Mouse (Mus musculus): ENCODE results near the gene Bbip1. TPM values are rescaled to one million over a fixed set of nuclear protein-coding genes. Genes with fewer than 3 reads are reported as not detected.

The Bbip1 gene
- polyA plus RNA-seq, 1 experiment from 2014 or later, result 52.8 TPM

DNA sequence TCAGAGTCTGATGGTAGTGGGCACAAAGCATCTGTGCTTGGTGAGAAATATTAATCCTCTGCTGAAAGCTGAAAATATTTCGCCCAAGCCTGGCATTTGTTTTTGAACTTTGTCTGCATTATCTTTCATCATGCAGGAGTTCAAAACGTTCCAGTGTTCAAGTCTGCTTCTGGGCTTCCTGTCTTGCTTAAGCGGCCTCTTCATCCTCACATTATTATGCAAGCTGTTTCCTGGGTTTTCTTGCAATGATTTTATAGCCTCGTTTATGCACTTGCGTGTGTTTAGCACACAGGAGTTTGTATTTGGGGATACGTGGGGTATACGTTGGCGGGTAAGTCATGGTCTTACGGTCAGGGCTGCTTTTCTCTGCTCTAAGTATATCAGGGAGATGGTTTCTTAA, 56.1 kb downstream of the Bbip1 start:
- 71% methylated on average over 9 of the region's 9 CpGs for WGBS

DNA sequence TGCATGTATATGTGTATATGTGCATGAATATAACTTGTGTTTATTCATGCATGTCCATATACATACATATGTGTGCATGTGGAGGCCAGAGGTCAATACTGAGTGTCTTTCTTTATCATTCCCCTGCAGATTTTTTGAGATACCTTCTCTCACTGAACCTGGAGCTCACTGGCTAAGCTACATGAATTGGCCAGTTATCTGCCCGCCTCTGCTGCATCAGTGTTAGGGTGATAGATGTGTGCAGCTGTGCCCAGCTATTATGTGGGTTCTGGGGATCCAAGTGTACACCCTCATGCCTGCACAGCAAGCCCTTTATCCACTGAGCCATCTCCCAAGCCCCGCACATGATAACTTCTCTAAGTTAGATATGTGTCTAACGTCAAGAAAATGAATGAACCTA, 56.6 kb downstream of the Bbip1 start:
- Histone ChIP-seq H3K4me2 (replicated peaks; ENCODE audit: low read depth) (no peak overlapping the region), H3K9ac (ENCODE audit: low read length) (no peak overlapping the region)
- no peak for DNase-seq (ENCODE audit: low spot score)

More for the DNA sequence above, 56.1 kb downstream of the Bbip1 start:
- Histone ChIP-seq H3K4me1 (replicated peaks; ENCODE audit: control insufficient read depth, insufficient read depth) (peaks cover 16% of the 10 kb centered on the region), H3K9me3 (ENCODE audit: control insufficient read depth, low read length) (no peaks in the 10 kb centered on the region), H3K4me2 (replicated peaks; ENCODE audit: low read depth) (no peak overlapping the region), H3K27ac (replicated peaks) (no peak overlapping the region), H3K9ac (ENCODE audit: low read length) (no peak overlapping the region), H3K27me3 (ENCODE audit: control insufficient read depth, insufficient read depth, low read length) (no peaks in the 10 kb centered on the region), H3K36me3 (ENCODE audit: control insufficient read depth, insufficient read depth, low read length) (no peaks in the 10 kb centered on the region), H3K4me3 (ENCODE audit: low read depth, low read length) (no peak overlapping the region)
- ATAC-seq (ENCODE audit: low FRiP score, low TSS enrichment), result no peak
- TF ChIP-seq CTCF (IDR thresholded peaks at IDR 0.05; ENCODE audit: low read depth) (no peak), EP300 (optimal IDR thresholded peaks at IDR 0.05) (no peak)
- no peak for DNase-seq (ENCODE audit: low spot score)

DNA sequence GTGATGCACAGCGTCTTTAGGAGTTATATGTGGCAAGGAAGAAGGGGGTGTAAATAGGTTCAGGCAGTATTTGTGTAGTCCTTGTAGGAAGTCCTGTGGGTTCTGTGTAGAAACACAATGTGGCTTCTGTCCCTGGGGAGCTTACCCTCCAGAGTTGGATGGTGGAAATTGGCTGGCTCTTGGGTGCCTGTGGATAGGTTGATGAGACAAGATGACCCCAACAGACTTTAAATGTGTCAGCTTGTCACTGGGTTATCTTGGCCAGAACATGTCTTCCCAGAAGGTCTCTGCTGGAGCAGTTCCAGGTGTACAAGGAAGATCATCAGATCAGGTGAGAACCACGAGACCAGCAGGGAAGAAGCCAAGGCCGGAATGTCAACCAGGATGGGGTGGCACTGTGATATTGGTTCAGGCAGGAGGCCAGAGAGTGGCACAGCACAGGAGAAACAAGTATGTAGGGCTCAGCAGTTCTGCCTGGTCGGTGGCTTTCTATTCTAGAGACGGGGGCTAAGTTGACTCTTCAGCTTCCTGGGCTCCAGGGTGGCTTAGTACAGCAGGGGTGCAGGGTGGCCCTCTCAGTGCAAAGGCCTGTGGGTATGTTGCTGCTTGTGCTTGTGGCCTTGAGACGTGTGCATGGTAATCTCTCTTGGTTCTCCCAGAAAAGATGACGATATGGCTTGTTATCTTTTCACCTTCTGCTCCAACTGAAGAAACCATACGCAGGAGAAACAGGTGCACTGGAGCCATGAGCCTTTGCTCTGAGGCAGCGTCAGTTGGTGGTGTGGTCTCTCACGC, 57.7 kb downstream of the Bbip1 start:
- no peak overlapping the region for H3K4me2 ChIP-seq (replicated peaks; ENCODE audit: low read depth)
- H3K9ac ChIP-seq (ENCODE audit: low read length), result no peak overlapping the region
- ATAC-seq (ENCODE audit: low FRiP score, low TSS enrichment), result no peak
- no peak overlapping the region for H3K27ac ChIP-seq (replicated peaks)
- H3K27me3 ChIP-seq (ENCODE audit: control insufficient read depth, insufficient read depth, low read length), result no peaks in the 10 kb centered on the region
- peaks cover 7% of the 10 kb centered on the region for H3K4me1 ChIP-seq (replicated peaks; ENCODE audit: control insufficient read depth, insufficient read depth)
- H3K4me3 ChIP-seq (ENCODE audit: low read depth, low read length), result no peak overlapping the region
- WGBS, result 83% methylated on average over 10 of the region's 10 CpGs
- no peak for DNase-seq (ENCODE audit: low spot score)
- H3K36me3 ChIP-seq (ENCODE audit: control insufficient read depth, insufficient read depth, low read length), result no peaks in the 10 kb centered on the region
- H3K9me3 ChIP-seq (ENCODE audit: control insufficient read depth, low read length), result no peaks in the 10 kb centered on the region
- TF ChIP-seq CTCF (IDR thresholded peaks at IDR 0.05; ENCODE audit: low read depth), result no peak
- TF ChIP-seq EP300 (optimal IDR thresholded peaks at IDR 0.05), result no peak

More for the DNA sequence above, 56.6 kb downstream of the Bbip1 start:
- no peak for ATAC-seq (ENCODE audit: low FRiP score, low TSS enrichment)
- TF ChIP-seq EP300 (optimal IDR thresholded peaks at IDR 0.05), result no peak
- WGBS, result 74% methylated on average over 3 of the region's 3 CpGs
- peaks cover 15% of the 10 kb centered on the region for H3K4me1 ChIP-seq (replicated peaks; ENCODE audit: control insufficient read depth, insufficient read depth)
- no peaks in the 10 kb centered on the region for H3K27me3 ChIP-seq (ENCODE audit: control insufficient read depth, insufficient read depth, low read length)
- H3K27ac ChIP-seq (replicated peaks), result no peak overlapping the region
- H3K9me3 ChIP-seq (ENCODE audit: control insufficient read depth, low read length), result no peaks in the 10 kb centered on the region
- H3K4me3 ChIP-seq (ENCODE audit: low read depth, low read length), result no peak overlapping the region
- no peaks in the 10 kb centered on the region for H3K36me3 ChIP-seq (ENCODE audit: control insufficient read depth, insufficient read depth, low read length)

DNA sequence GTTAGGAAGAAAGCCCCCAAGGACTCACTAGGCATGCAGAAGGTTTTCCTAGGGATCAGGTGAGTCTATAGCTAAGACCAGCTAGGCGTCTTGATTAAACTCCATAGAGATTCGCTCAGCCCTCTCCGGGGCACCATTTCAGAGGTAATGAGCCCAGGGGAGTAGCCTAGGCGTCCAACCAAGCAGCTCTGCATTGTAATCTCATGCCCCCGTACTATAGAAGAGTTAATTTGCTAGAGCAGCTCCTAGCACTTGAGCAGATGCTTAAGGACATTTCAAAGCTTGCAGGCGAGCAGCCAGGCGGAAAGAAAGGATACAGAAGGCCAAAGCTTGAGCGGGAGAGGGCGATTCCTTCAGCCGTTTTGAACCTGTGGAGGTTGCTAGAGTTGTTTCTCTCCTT, 59.0 kb downstream of the Bbip1 start:
- Histone ChIP-seq H3K27me3 (ENCODE audit: control insufficient read depth, insufficient read depth, low read length) (no peaks in the 10 kb centered on the region), H3K36me3 (ENCODE audit: control insufficient read depth, insufficient read depth, low read length) (no peaks in the 10 kb centered on the region), H3K4me3 (ENCODE audit: low read depth, low read length) (no peak overlapping the region), H3K4me2 (replicated peaks; ENCODE audit: low read depth) (no peak overlapping the region), H3K4me1 (replicated peaks; ENCODE audit: control insufficient read depth, insufficient read depth) (no peaks in the 10 kb centered on the region), H3K27ac (replicated peaks) (no peak overlapping the region), H3K9ac (ENCODE audit: low read length) (no peak overlapping the region), H3K9me3 (ENCODE audit: control insufficient read depth, low read length) (no peaks in the 10 kb centered on the region)
- WGBS, result 79% methylated on average over 10 of the region's 10 CpGs
- DNase-seq (ENCODE audit: low spot score), result no peak
- TF ChIP-seq EP300 (optimal IDR thresholded peaks at IDR 0.05) (no peak), CTCF (IDR thresholded peaks at IDR 0.05; ENCODE audit: low read depth) (no peak)
- no peak for ATAC-seq (ENCODE audit: low FRiP score, low TSS enrichment)

DNA sequence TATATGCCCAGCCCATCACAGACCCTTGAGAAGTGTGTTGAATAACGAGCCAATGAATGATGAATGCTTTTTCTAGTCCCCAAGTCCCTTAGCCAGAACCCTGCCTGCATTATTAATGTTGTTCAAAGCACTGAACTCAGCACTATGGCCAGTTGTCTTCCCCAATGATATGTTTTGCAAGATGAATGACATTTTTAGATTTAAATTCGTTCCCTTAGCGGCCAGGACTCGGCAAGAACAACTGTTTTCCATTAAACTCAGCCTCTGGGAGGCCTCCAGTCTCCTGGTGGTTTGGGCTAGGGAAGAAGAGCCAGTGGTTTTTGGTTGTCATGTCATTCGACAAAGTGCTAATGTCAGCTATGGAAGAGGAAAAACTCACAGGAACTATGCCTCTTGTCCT, 62.6 kb downstream of the Bbip1 start:
- 54% methylated on average over 5 of the region's 5 CpGs for WGBS
- Histone ChIP-seq H3K36me3 (ENCODE audit: control insufficient read depth, insufficient read depth, low read length) (no peaks in the 10 kb centered on the region), H3K4me2 (replicated peaks; ENCODE audit: low read depth) (no peak overlapping the region), H3K9ac (ENCODE audit: low read length) (no peak overlapping the region), H3K4me3 (ENCODE audit: low read depth, low read length) (no peak overlapping the region), H3K4me1 (replicated peaks; ENCODE audit: control insufficient read depth, insufficient read depth) (no peaks in the 10 kb centered on the region), H3K9me3 (ENCODE audit: control insufficient read depth, low read length) (no peaks in the 10 kb centered on the region), H3K27me3 (ENCODE audit: control insufficient read depth, insufficient read depth, low read length) (no peaks in the 10 kb centered on the region), H3K27ac (replicated peaks) (no peak overlapping the region)
- no peak for DNase-seq (ENCODE audit: low spot score)
- TF ChIP-seq CTCF (IDR thresholded peaks at IDR 0.05; ENCODE audit: low read depth) (no peak), EP300 (optimal IDR thresholded peaks at IDR 0.05) (no peak)
- no peak for ATAC-seq (ENCODE audit: low FRiP score, low TSS enrichment)

DNA sequence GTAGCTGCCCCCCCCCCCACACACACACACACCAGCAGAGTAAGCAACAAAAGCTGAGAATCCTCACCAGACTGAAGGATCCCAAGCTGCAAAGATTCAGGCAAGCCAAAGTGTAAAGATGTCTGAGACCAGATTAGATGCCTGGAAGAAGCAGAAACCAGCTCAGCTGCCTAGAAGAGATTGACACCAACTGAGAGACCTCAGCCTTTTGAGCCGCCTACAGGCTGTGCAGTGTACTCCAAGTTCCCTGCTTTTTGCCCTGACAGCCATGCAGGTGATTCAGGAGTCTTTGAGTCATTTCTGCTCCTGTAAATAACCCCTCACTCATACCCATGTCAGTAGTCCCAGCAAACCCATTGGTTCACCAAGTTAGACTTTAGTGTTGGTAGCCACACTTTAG, 64.0 kb downstream of the Bbip1 start:
- no peak for ATAC-seq (ENCODE audit: low FRiP score, low TSS enrichment)
- Histone ChIP-seq H3K9me3 (ENCODE audit: control insufficient read depth, low read length) (no peaks in the 10 kb centered on the region), H3K4me1 (replicated peaks; ENCODE audit: control insufficient read depth, insufficient read depth) (no peaks in the 10 kb centered on the region), H3K36me3 (ENCODE audit: control insufficient read depth, insufficient read depth, low read length) (no peaks in the 10 kb centered on the region), H3K4me2 (replicated peaks; ENCODE audit: low read depth) (no peak overlapping the region), H3K27ac (replicated peaks) (no peak overlapping the region), H3K9ac (ENCODE audit: low read length) (no peak overlapping the region), H3K27me3 (ENCODE audit: control insufficient read depth, insufficient read depth, low read length) (no peaks in the 10 kb centered on the region), H3K4me3 (ENCODE audit: low read depth, low read length) (no peak overlapping the region)
- no peak for DNase-seq (ENCODE audit: low spot score)
- TF ChIP-seq CTCF (IDR thresholded peaks at IDR 0.05; ENCODE audit: low read depth) (no peak), EP300 (optimal IDR thresholded peaks at IDR 0.05) (no peak)
- 84% methylated on average over 1 of the region's 1 CpGs for WGBS

Other genes with a start within 250 kb of the Bbip1 start
- 204 and 217 TPM in 2 replicates for gene Pdcd4, start 52.4 kb downstream of the Bbip1 start, polyA plus RNA-seq (2015; fragmentation: Nextera tagmentation; extraction: Ambion mirVana)
- gene Shoc2, start 321 bp downstream of the Bbip1 start, polyA plus RNA-seq (2015; fragmentation: Nextera tagmentation; extraction: Ambion mirVana), result 31.7 and 33.9 TPM in 2 replicates
- gene Adra2a, start 99.5 kb upstream of the Bbip1 start, polyA plus RNA-seq (2015; fragmentation: Nextera tagmentation; extraction: Ambion mirVana), result 0.16 and 0.18 TPM in 2 replicates

All from stomach, postnatal 0 days (tissue).